ENCODE assay signal across 7 mouse cellular contexts in genomic region chr9:107770037-107770373, GRCm38 (mm10). TPM values are rescaled to one million over a fixed set of nuclear protein-coding genes. Genes with fewer than 3 reads are reported as not detected.
DNase-seq lines count a peak whose midpoint lies in the region; ATAC-seq and TF ChIP-seq lines count a peak whose summit lies in the region.

No protein-coding gene starts in this region.

- peak overlapping the region; percentile 76 for H3K4me2 ChIP-seq in lung, embryonic 16.5 days (ENCODE audit: low read depth, low read length)
- peak overlapping the region; percentile 71 for H3K4me2 ChIP-seq in limb, embryonic 12.5 days
- peak overlapping the region; percentile 53 for H3K4me2 ChIP-seq in stomach, embryonic 15.5 days

- H3K36me3 ChIP-seq in lung, embryonic 16.5 days (ENCODE audit: control insufficient read depth, insufficient read depth, low read length), result peaks cover 33% of the 10 kb centered on the region
- peaks cover 70% of the 10 kb centered on the region for H3K36me3 ChIP-seq in limb, embryonic 12.5 days
- peaks cover 42% of the 10 kb centered on the region for H3K36me3 ChIP-seq in stomach, embryonic 15.5 days

- TF ChIP-seq POLR2A in embryonic fibroblast, embryonic 13.5 days (IDR thresholded peaks at IDR 0.05; ENCODE audit: low read depth, low read length), result no peak

- 1% methylated on average over 9 of the region's 9 CpGs for WGBS in lung, embryonic 16.5 days
- under 1% methylated on average over 9 of the region's 9 CpGs for WGBS in limb, embryonic 12.5 days
- WGBS in stomach, embryonic 15.5 days, result 1% methylated on average over 9 of the region's 9 CpGs

- H3K9ac ChIP-seq in lung, embryonic 16.5 days (ENCODE audit: low read length), result peak overlapping the region; percentile 100
- H3K9ac ChIP-seq in limb, embryonic 12.5 days (replicated peaks), result peak overlapping the region; percentile 98
- peak overlapping the region; percentile 96 for H3K9ac ChIP-seq in stomach, embryonic 15.5 days

- no peak for ATAC-seq in lung, embryonic 16.5 days (ENCODE audit: low read depth)
- ATAC-seq in limb, embryonic 12.5 days (ENCODE audit: insufficient number of reproducible peaks, insufficient read depth, low FRiP score, low TSS enrichment, low read depth), result no peak
- ATAC-seq in stomach, embryonic 15.5 days (ENCODE audit: insufficient read depth, low FRiP score, low read depth), result no peak

- TF ChIP-seq CTCF in embryonic fibroblast, embryonic 13.5 days (IDR thresholded peaks at IDR 0.05; ENCODE audit: borderline replicate concordance, insufficient read depth, low read length), result no peak

- no peaks in the 10 kb centered on the region for H3K9me3 ChIP-seq in lung, embryonic 16.5 days (ENCODE audit: control insufficient read depth, low read length)
- no peaks in the 10 kb centered on the region for H3K9me3 ChIP-seq in limb, embryonic 12.5 days
- no peaks in the 10 kb centered on the region for H3K9me3 ChIP-seq in stomach, embryonic 15.5 days

- H3K27ac ChIP-seq in lung, embryonic 16.5 days (ENCODE audit: low read length), result peak overlapping the region; percentile 81
- H3K27ac ChIP-seq in embryonic fibroblast, embryonic 13.5 days (ENCODE audit: insufficient read depth, low read length), result no peak overlapping the region
- H3K27ac ChIP-seq in limb, embryonic 12.5 days, result peak overlapping the region; percentile 91; the same call in 1 of the 2 replicates
- H3K27ac ChIP-seq in stomach, embryonic 15.5 days, result peak overlapping the region; percentile 73

- peak overlapping the region; percentile 96 for H3K4me3 ChIP-seq in lung, embryonic 16.5 days (ENCODE audit: low read length)
- H3K4me3 ChIP-seq in embryonic fibroblast, embryonic 13.5 days (ENCODE audit: insufficient read depth, low read length), result peak overlapping the region; percentile 88
- peak overlapping the region; percentile 94 for H3K4me3 ChIP-seq in limb, embryonic 12.5 days (replicated peaks)
- peak overlapping the region; percentile 95 for H3K4me3 ChIP-seq in stomach, embryonic 15.5 days (replicated peaks)

- no peak for DNase-seq in lung, postnatal 25 days (ENCODE audit: low spot score)
- DNase-seq in cerebellum, adult 9-11 months, result no peak
- DNase-seq in left cerebral cortex, adult 11 months (ENCODE audit: low spot score), result no peak

- no peaks in the 10 kb centered on the region for H3K27me3 ChIP-seq in lung, embryonic 16.5 days (ENCODE audit: control insufficient read depth, insufficient read depth, low read depth, low read length)
- no peaks in the 10 kb centered on the region for H3K27me3 ChIP-seq in limb, embryonic 12.5 days
- H3K27me3 ChIP-seq in stomach, embryonic 15.5 days (replicated peaks), result no peaks in the 10 kb centered on the region

- H3K4me1 ChIP-seq in lung, embryonic 16.5 days (replicated peaks; ENCODE audit: control insufficient read depth, insufficient read depth, low read length), result peaks cover 9% of the 10 kb centered on the region
- peaks cover 6% of the 10 kb centered on the region for H3K4me1 ChIP-seq in embryonic fibroblast, embryonic 13.5 days (ENCODE audit: control insufficient read depth, insufficient read depth, low read length)
- H3K4me1 ChIP-seq in limb, embryonic 12.5 days (replicated peaks), result peaks cover 10% of the 10 kb centered on the region
- peaks cover 14% of the 10 kb centered on the region; the same call in 1 of the 2 replicates for H3K4me1 ChIP-seq in stomach, embryonic 15.5 days

RNA-seq across cellular contexts. Expression of gene Rbm5, which starts 0.8 kb away (rescaled TPM):
- polyA plus RNA-seq in lung, embryonic 16.5 days (2015; fragmentation: Nextera tagmentation; extraction: Ambion mirVana), result 212 and 220 TPM in 2 replicates
- polyA plus RNA-seq in embryonic fibroblast, embryonic 13.5 days (2011; ENCODE audit: insufficient read length, low read depth, missing spikeins), result 199 and 248 TPM in 2 replicates
- 232 and 239 TPM in 2 replicates for polyA plus RNA-seq in limb, embryonic 12.5 days (2016; fragmentation: Nextera tagmentation; extraction: Ambion mirVana)
- 182 and 185 TPM in 2 replicates for polyA plus RNA-seq in stomach, embryonic 15.5 days (2015; fragmentation: Nextera tagmentation; extraction: Ambion mirVana)

RNA-seq across cellular contexts. Expression of gene Sema3f, which starts 59.7 kb away (rescaled TPM):
- polyA plus RNA-seq in lung, embryonic 16.5 days (2015; fragmentation: Nextera tagmentation; extraction: Ambion mirVana), result 10.4 and 11.8 TPM in 2 replicates
- 68.0 and 88.1 TPM in 2 replicates for polyA plus RNA-seq in embryonic fibroblast, embryonic 13.5 days (2011; ENCODE audit: insufficient read length, low read depth, missing spikeins)
- 47.6 and 53.5 TPM in 2 replicates for polyA plus RNA-seq in limb, embryonic 12.5 days (2016; fragmentation: Nextera tagmentation; extraction: Ambion mirVana)
- polyA plus RNA-seq in stomach, embryonic 15.5 days (2015; fragmentation: Nextera tagmentation; extraction: Ambion mirVana), result 19.7 and 21.3 TPM in 2 replicates
